Mouse (Mus musculus) C2C12 (cell line): Measurements from ENCODE around the gene Eef1e1.

Experiments
- CEBPB ChIP-seq: IDR thresholded peaks from one replicate; pipeline ENCODE4 v1.6.1; 2011; ENCODE audit warnings: low read depth, mild to moderate bottlenecking, control low read depth, moderate library complexity
- CTCF ChIP-seq: IDR thresholded peaks from one replicate; pipeline ENCODE4 v1.5.1; 2011; ENCODE audit not compliant: control insufficient read depth, insufficient read depth, insufficient read length
- FOSL1 ChIP-seq: IDR thresholded peaks from one replicate; pipeline ENCODE4 v1.8.0; 2011; ENCODE audit warnings: mild to moderate bottlenecking, low read length; ENCODE audit not compliant: poor library complexity, insufficient read depth, severe bottlenecking
- MAX ChIP-seq: IDR thresholded peaks from one replicate; pipeline ENCODE4 v1.6.1; 2011; ENCODE audit warnings: mild to moderate bottlenecking, control low read depth
- MYOD1 ChIP-seq: IDR thresholded peaks from one replicate; pipeline ENCODE4 v1.6.1; 2011; ENCODE audit warnings: low read depth; ENCODE audit not compliant: control insufficient read depth, insufficient read length
- MYOG ChIP-seq: IDR thresholded peaks from one replicate; pipeline ENCODE4 v1.6.1; 2011; ENCODE audit not compliant: control insufficient read depth, insufficient read length; ENCODE audit errors: extremely low read depth
- USF1 ChIP-seq: IDR thresholded peaks from one replicate; pipeline ENCODE4 v1.6.1; 2011; ENCODE audit warnings: low read depth, mild to moderate bottlenecking, control low read depth, moderate library complexity

GRCm38 (mm10) chr13:38690845-38691244 is 32.0 kb upstream of the Eef1e1 start:
- TF ChIP-seq CTCF (no peak), MAX (no peak), FOSL1 (no peak), MYOD1 (no peak), USF1 (no peak), MYOG (no peak), CEBPB (no peak)
